Mouse (Mus musculus) intestine, postnatal 0 days (tissue): ENCODE measurements at regions not wholly inside any gene's neighbourhood (a gene's known extent, or its start where the extent isn't known, plus 50 kb on each side); places are given as distances from the start of the nearest gene placed in this dataset.

ENCODE experiments used
- ATAC-seq: fragments of 200-750 bp; cut with Nextera tagmentation; 2 replicates; pipeline ENCODE4 v1.8.0; 2017; ENCODE audit warnings: mild to moderate bottlenecking, moderate TSS enrichment, moderate library complexity
- H3K27ac ChIP-seq: fragments of 300-500 bp; sonication (generic); 2 replicates; pipeline ENCODE4 v1.5.1; 2014; ENCODE audit warnings: mild to moderate bottlenecking, low read depth, low read length, moderate library complexity
- H3K27me3 ChIP-seq: fragments of 300-500 bp; sonication (generic); replicated peaks from 2 replicates; pipeline ENCODE4 v1.6.1; 2014; ENCODE audit warnings: low read length, mixed read lengths; ENCODE audit not compliant: control insufficient read depth, insufficient read depth
- H3K36me3 ChIP-seq: fragments of 300-500 bp; sonication (generic); 2 replicates; pipeline ENCODE4 v1.6.1; 2014; ENCODE audit warnings: mild to moderate bottlenecking, moderate library complexity; ENCODE audit not compliant: control insufficient read depth, insufficient read depth
- H3K4me1 ChIP-seq: fragments of 300-500 bp; sonication (generic); replicated peaks from 2 replicates; pipeline ENCODE4 v1.6.1; 2014; ENCODE audit warnings: antibody characterized with exemption, low read length, mixed read lengths; ENCODE audit not compliant: control insufficient read depth, insufficient read depth
- H3K4me2 ChIP-seq: fragments of 300-500 bp; sonication (generic); replicated peaks from 2 replicates; pipeline ENCODE4 v1.6.1; 2014; ENCODE audit warnings: low read depth, mild to moderate bottlenecking, moderate library complexity
- H3K4me3 ChIP-seq: fragments of 300-500 bp; sonication (generic); 2 replicates; pipeline ENCODE4 v1.5.1; 2014; ENCODE audit warnings: low read depth, low read length
- H3K9ac ChIP-seq: fragments of 300-500 bp; sonication (generic); 2 replicates; pipeline ENCODE4 v1.6.1; 2014; ENCODE audit warnings: mild to moderate bottlenecking, low read depth, low read length
- H3K9me3 ChIP-seq: fragments of 300-500 bp; sonication (generic); 2 replicates; pipeline ENCODE4 v1.6.1; 2016; ENCODE audit warnings: mixed run types; ENCODE audit not compliant: control insufficient read depth
- CTCF ChIP-seq: sonication (generic); IDR thresholded peaks from 2 replicates; pipeline ENCODE4 v1.5.1; 2016; ENCODE audit warnings: low read depth, mild to moderate bottlenecking, control low read depth, antibody characterized with exemption, moderate library complexity
- WGBS: fragments of 180-500 bp; shearing (Covaris S2); extraction: QIAGEN DNeasy Blood & Tissue Kit; methylation state at CpG from one replicate; pipeline ENCODE4 v1.1.7; 2014; 5-methylcytosine and 5-hydroxymethylcytosine counted together

GRCm38 (mm10) chr5:111799700-111800311 lies 66.1 kb downstream of the Gm26897 start:
- Histone ChIP-seq H3K9ac (no peak overlapping the region), H3K4me1 (no peaks in the 10 kb centered on the region), H3K36me3 (no peaks in the 10 kb centered on the region), H3K9me3 (no peaks in the 10 kb centered on the region), H3K27ac (no peak overlapping the region; the same call in 1 of the 2 replicates), H3K27me3 (0 out of 2 replicates have a peak, but pooled peaks cover 3% of the 10 kb centered on the region), H3K4me2 (no peak overlapping the region), H3K4me3 (no peak overlapping the region)
- ATAC-seq = peak; percentile 25; the same call in 1 of the 2 replicates
- TF ChIP-seq CTCF = no peak
- 34% methylated on average over 15 of the region's 15 CpGs for WGBS

DNA sequence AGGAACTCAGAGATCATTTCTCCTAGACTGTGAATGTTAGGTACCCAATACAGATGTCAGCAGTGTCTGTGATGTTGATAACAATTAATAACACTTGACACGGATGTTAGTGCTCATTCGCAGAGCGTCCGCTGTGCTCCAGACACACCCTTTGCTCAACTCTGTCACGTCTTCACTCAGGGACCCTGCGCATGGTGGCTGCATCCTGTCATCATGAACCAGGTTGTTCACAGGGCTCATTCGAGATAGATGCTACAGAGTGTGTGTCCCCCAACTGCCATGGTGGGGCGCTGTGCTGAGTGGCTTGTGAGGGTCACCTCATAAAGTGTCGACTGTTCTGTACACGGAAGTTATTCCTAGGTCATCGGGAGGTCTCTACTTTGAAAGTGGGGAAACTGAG lies 66.8 kb downstream of the Gm26897 start:
- no peak overlapping the region for H3K4me3 ChIP-seq
- no peak for ATAC-seq
- H3K9me3 ChIP-seq = no peaks in the 10 kb centered on the region
- H3K4me2 ChIP-seq = no peak overlapping the region
- peak; percentile 30; the same call in 1 of the 2 replicates for TF ChIP-seq CTCF
- H3K36me3 ChIP-seq = no peaks in the 10 kb centered on the region
- no peak overlapping the region for H3K9ac ChIP-seq
- H3K27me3 ChIP-seq = 0 out of 2 replicates have a peak, but pooled peaks cover 3% of the 10 kb centered on the region
- WGBS = 72% methylated on average over 11 of the region's 11 CpGs
- H3K4me1 ChIP-seq = no peaks in the 10 kb centered on the region
- no peak overlapping the region for H3K27ac ChIP-seq

- Histone ChIP-seq H3K9me3 (no peaks in the 10 kb centered on the region), H3K4me1 (no peaks in the 10 kb centered on the region), H3K27me3 (0 out of 2 replicates have a peak, but pooled peaks cover 3% of the 10 kb centered on the region), H3K36me3 (no peaks in the 10 kb centered on the region), H3K9ac (no peak overlapping the region), H3K4me3 (no peak overlapping the region), H3K27ac (no peak overlapping the region), H3K4me2 (no peak overlapping the region)
- WGBS = 63% methylated on average over 2 of the region's 2 CpGs
- no peak for TF ChIP-seq CTCF
- ATAC-seq = no peak
Observed at GRCm38 (mm10) chr5:111801051-111801450, 67.3 kb downstream of the Gm26897 start.

DNA sequence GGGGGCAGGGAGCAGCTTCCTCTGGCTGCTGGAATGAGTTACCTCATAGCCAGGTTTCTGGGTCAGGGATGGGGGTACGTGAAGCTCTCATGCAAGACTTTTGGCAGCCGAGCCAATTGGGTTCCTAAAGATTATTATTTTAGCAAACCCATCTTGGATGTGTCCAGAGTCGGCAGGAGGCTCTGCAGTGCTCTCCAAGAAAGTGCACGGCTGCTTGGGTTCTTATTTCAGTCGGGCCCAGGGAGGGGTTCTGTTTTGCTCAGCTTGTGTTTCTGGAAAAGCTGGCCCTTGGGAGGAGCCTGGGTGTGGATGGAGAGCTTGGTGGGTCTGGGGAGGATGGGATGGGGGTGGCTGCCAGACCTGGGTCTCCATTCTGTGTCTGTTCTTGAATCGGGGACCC lies 70.8 kb downstream of the Gm26897 start:
- no peak for TF ChIP-seq CTCF
- no peak overlapping the region for H3K27ac ChIP-seq

DNA sequence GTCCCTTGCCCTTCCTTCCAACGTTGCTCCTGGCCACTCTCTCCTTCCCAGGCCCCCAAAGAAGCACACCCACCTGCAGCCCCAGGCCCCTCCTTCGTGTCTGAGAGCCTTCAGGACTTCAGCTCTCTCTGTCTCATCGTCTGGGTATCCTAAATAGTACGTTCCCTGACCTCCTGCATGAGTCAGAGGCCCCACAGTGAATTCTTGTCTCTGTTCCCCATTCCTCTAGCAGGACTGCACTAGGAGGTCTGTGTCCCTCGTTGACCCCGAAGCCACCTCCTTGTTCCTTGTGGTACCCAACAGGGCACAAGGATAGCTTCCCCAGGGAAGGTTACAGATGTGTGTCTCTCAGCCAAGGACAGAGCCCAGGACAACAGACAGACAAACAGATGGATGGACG lies 71.4 kb downstream of the Gm26897 start:
- Histone ChIP-seq H3K36me3 (no peaks in the 10 kb centered on the region), H3K4me3 (no peak overlapping the region), H3K9me3 (no peaks in the 10 kb centered on the region), H3K27ac (no peak overlapping the region), H3K9ac (no peak overlapping the region), H3K4me2 (no peak overlapping the region), H3K4me1 (no peaks in the 10 kb centered on the region), H3K27me3 (no peaks in the 10 kb centered on the region)
- no peak for ATAC-seq
- WGBS = 55% methylated on average over 7 of the region's 7 CpGs
- no peak for TF ChIP-seq CTCF

More for the DNA sequence above, 70.8 kb downstream of the Gm26897 start:
- Histone ChIP-seq H3K4me3 (no peak overlapping the region), H3K9me3 (no peaks in the 10 kb centered on the region), H3K36me3 (no peaks in the 10 kb centered on the region), H3K4me2 (no peak overlapping the region), H3K9ac (no peak overlapping the region), H3K27me3 (no peaks in the 10 kb centered on the region), H3K4me1 (no peaks in the 10 kb centered on the region)
- ATAC-seq = no peak
- 57% methylated on average over 6 of the region's 6 CpGs for WGBS

DNA sequence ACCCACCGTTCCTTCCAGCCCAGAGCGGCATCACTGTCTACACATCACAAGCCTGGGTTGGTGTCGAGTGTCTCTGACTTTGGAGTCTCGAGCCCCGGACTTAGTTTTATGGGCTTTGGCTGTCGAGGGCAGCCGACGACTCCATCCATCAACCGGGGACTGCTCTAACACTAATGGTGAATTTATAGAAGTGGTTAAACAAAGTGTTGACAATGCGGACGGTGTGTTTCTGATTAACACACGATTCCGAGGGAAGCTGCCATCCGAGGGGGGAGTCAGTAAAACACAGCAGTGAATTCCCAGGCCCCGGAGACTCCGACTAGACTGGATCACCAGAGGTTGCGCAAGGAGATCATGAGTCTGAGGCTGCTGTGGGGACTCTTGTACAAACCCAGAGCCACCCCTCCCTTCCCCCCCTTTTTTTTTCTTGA lies 72.1 kb downstream of the Gm26897 start:
- no peak overlapping the region for H3K27ac ChIP-seq
- no peak for TF ChIP-seq CTCF
- no peak for ATAC-seq

More for the DNA sequence above, 72.1 kb downstream of the Gm26897 start:
- Histone ChIP-seq H3K4me2 (no peak overlapping the region), H3K9ac (no peak overlapping the region), H3K27me3 (no peaks in the 10 kb centered on the region), H3K36me3 (no peaks in the 10 kb centered on the region), H3K9me3 (no peaks in the 10 kb centered on the region), H3K4me3 (no peak overlapping the region), H3K4me1 (no peaks in the 10 kb centered on the region)
- WGBS = 21% methylated on average over 17 of the region's 17 CpGs
